Mouse (Mus musculus): ENCODE results near the gene Tns3.

DNA sequence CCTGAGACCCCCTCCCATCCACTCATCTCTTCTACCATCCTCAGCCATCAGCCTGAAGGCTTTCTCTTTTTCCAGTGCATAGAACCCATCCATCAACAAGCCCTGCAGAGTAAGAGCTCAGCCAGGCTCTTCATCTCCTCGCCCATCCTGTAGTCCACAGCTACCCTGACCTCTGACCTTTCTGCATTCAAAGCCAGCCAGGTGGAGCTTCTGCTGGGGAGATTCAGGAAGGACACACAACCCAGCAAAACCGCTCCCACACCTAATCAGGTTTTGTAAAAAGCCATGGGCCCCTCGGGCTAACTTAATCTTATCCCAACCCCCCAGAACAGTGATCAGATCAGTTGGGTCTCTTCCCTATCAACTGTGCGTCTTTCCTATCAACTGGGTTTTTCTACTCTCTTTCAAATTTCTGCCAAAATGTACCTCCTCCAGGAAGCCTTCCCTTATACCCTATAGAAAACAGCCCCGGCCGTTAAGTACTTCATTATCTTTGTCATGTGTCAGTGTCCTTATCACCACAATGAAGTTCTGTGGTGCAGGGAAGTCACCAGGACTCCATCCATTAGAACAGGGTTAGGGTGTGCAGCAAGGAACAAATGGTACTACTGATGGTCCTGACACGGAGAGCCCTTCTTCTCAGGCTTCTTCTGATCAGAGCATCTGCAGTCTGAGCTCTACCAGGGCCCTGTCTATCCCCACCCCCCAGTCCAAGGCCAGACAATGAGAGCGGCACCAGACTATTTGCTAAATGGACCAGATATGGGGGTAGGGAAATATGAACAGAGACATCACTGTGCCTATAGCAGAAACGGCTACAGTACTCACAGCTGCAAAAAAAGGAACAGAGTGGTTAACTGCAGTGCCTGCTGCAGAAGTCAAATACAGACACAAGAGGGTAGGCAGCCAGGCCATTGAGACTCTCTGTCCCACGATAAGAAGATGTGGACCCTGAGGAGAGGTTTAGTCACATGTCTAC lies 26.6 kb downstream of the Tns3 start:
- no peak for TF ChIP-seq CTCF (IDR thresholded peaks at IDR 0.05; ENCODE audit: insufficient read depth, low read depth, low read length)
- no peak for TF ChIP-seq POLR2A (IDR thresholded peaks at IDR 0.05; ENCODE audit: insufficient read depth, low read depth, low read length)
